ENCODE assay signal across 25 mouse cellular contexts in the genomic region with DNA sequence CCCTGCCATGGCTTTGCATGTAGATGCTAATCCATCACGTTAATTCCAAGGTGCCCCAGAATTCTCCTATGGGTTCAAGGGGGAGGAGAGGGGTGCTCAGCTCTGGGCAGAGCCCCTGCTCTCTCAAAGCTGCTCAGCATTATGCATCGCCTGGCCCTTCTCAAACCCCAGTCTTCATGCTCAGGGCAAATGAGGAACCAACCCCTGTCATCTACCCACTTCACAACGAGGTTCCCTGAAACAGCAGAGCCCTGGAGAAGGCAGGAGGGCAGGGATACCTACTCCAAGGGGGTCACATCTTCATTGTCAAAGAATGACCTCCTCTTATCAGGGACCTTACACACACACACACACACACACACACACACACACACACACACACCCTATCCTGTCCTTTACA. TPM values are rescaled to one million over a fixed set of nuclear protein-coding genes. Genes with fewer than 3 reads are reported as not detected.
DNase-seq lines count a peak whose midpoint lies in the region; ATAC-seq and TF ChIP-seq lines count a peak whose summit lies in the region.
"Had no signal": no experiment of that assay in that cellular context is flagged by ENCODE, and none has a peak within 500 bp of the region (broad histone marks: within the 10 kb centered on the region; RNA-seq: fewer than 3 reads in every experiment).

No protein-coding gene starts in this region.

- 0 out of 2 replicates have a peak, but pooled peaks have one; percentile 30 for ATAC-seq in intestine, embryonic 14.5 days (replicated peaks; ENCODE audit: low FRiP score, low TSS enrichment, low read depth)
- ATAC-seq in intestine, postnatal 0 days = no peak
- peak; percentile 45; the same call in 1 of the 2 replicates for ATAC-seq in monocyte, adult 5-6 weeks (replicated peaks; ENCODE audit: insufficient number of reproducible peaks, low FRiP score, low TSS enrichment, poor library complexity, severe bottlenecking)
- ATAC-seq in hindbrain, embryonic 11.5 days (ENCODE audit: low FRiP score) = no peak
- no peak for ATAC-seq in kidney, embryonic 15.5 days (replicated peaks; ENCODE audit: low FRiP score)
- ATAC-seq: activated CD4-positive, CD25-positive, alpha-beta regulatory T cell, adult 4 months; forebrain, postnatal 0 days; hindbrain, embryonic 16.5 days; Patski had no signal

- TF ChIP-seq CTCF in intestine, postnatal 0 days (IDR thresholded peaks at IDR 0.05; ENCODE audit: low read depth) = no peak
- no peak for TF ChIP-seq CTCF in testis, adult 2 months (IDR thresholded peaks at IDR 0.05; ENCODE audit: control insufficient read depth, insufficient read depth, insufficient replicate concordance, low read depth, low read length)

- H3K4me1 ChIP-seq in intestine, embryonic 14.5 days (replicated peaks; ENCODE audit: control insufficient read depth, insufficient read depth, low read length) = no peaks in the 10 kb centered on the region
- H3K4me1 ChIP-seq in intestine, postnatal 0 days (replicated peaks; ENCODE audit: control insufficient read depth, insufficient read depth, low read length) = no peaks in the 10 kb centered on the region
- H3K4me1 ChIP-seq in testis, adult 2 months (ENCODE audit: control insufficient read depth, insufficient read depth, low read length) = no peaks in the 10 kb centered on the region
- H3K4me1 ChIP-seq in hindbrain, embryonic 11.5 days (replicated peaks; ENCODE audit: control insufficient read depth, insufficient read depth, low read length) = no peaks in the 10 kb centered on the region
- peaks cover 4% of the 10 kb centered on the region for H3K4me1 ChIP-seq in kidney, embryonic 15.5 days
- H3K4me1 ChIP-seq: forebrain, embryonic 12.5 days had no signal

- WGBS in intestine, embryonic 14.5 days = 60% methylated on average over 3 of the region's 3 CpGs
- WGBS in intestine, postnatal 0 days = 64% methylated on average over 3 of the region's 3 CpGs
- 69% methylated on average over 3 of the region's 3 CpGs for WGBS in hindbrain, embryonic 11.5 days
- WGBS in kidney, embryonic 15.5 days = 68% methylated on average over 3 of the region's 3 CpGs

- TF ChIP-seq POLR2A in testis, adult 2 months (IDR thresholded peaks at IDR 0.05; ENCODE audit: control insufficient read depth, low read depth, low read length) = no peak

- H3K4me3 ChIP-seq in intestine, embryonic 14.5 days (ENCODE audit: low read depth, low read length) = no peak overlapping the region
- no peak overlapping the region for H3K4me3 ChIP-seq in intestine, postnatal 0 days (ENCODE audit: low read depth, low read length)
- peak overlapping the region; percentile 86 for H3K4me3 ChIP-seq in testis, adult 2 months (ENCODE audit: control insufficient read depth, low read depth, low read length)
- H3K4me3 ChIP-seq in hindbrain, embryonic 11.5 days (ENCODE audit: low read depth, low read length) = no peak overlapping the region
- no peak overlapping the region for H3K4me3 ChIP-seq in kidney, embryonic 15.5 days (replicated peaks)
- H3K4me3 ChIP-seq: embryonic facial prominence, embryonic 13.5 days; forebrain, embryonic 12.5 days; heart, adult 2 months; hindbrain, embryonic 12.5 days had no signal

- H3K9ac ChIP-seq in intestine, embryonic 14.5 days (ENCODE audit: low read length) = no peak overlapping the region
- no peak overlapping the region for H3K9ac ChIP-seq in intestine, postnatal 0 days (ENCODE audit: low read depth, low read length)
- H3K9ac ChIP-seq in hindbrain, embryonic 11.5 days (ENCODE audit: low read depth, low read length) = no peak overlapping the region
- H3K9ac ChIP-seq in kidney, embryonic 15.5 days = no peak overlapping the region
- H3K9ac ChIP-seq: embryonic facial prominence, embryonic 13.5 days; forebrain, embryonic 12.5 days; forebrain, postnatal 0 days; hindbrain, embryonic 12.5 days had no signal

- DNase-seq in intestine, embryonic 14.5 days (ENCODE audit: low spot score) = no peak
- no peak for DNase-seq in testis, postnatal 10 days (ENCODE audit: low spot score)
- DNase-seq in hindbrain, embryonic 11.5 days (ENCODE audit: low spot score) = no peak
- DNase-seq: cerebellum, adult 11-12 months; cerebellum, adult 9-10 months; cerebellum, postnatal 25 days; forebrain, postnatal 0 days had no signal

- H3K9me3 ChIP-seq in intestine, embryonic 14.5 days (ENCODE audit: control insufficient read depth, low read length) = no peaks in the 10 kb centered on the region
- no peaks in the 10 kb centered on the region for H3K9me3 ChIP-seq in intestine, postnatal 0 days (ENCODE audit: control insufficient read depth)
- no peaks in the 10 kb centered on the region for H3K9me3 ChIP-seq in hindbrain, embryonic 11.5 days (ENCODE audit: control insufficient read depth, low read length)
- no peaks in the 10 kb centered on the region for H3K9me3 ChIP-seq in kidney, embryonic 15.5 days (replicated peaks)
- H3K9me3 ChIP-seq: embryonic facial prominence, embryonic 13.5 days; forebrain, embryonic 12.5 days; hindbrain, embryonic 12.5 days had no signal

- peaks cover 8% of the 10 kb centered on the region; the same call in 1 of the 2 replicates for H3K36me3 ChIP-seq in intestine, embryonic 14.5 days (ENCODE audit: control insufficient read depth, insufficient read depth, low read length)
- H3K36me3 ChIP-seq in intestine, postnatal 0 days (ENCODE audit: control insufficient read depth, insufficient read depth) = no peaks in the 10 kb centered on the region
- no peaks in the 10 kb centered on the region for H3K36me3 ChIP-seq in testis, adult 2 months (ENCODE audit: control insufficient read depth, insufficient read depth, low read length)
- no peaks in the 10 kb centered on the region for H3K36me3 ChIP-seq in hindbrain, embryonic 11.5 days (ENCODE audit: control insufficient read depth, insufficient read depth, low read length)
- H3K36me3 ChIP-seq in kidney, embryonic 15.5 days = peaks cover 13% of the 10 kb centered on the region

- H3K4me2 ChIP-seq in intestine, embryonic 14.5 days (ENCODE audit: low read length) = no peak overlapping the region
- H3K4me2 ChIP-seq in intestine, postnatal 0 days (replicated peaks; ENCODE audit: low read depth) = no peak overlapping the region
- no peak overlapping the region for H3K4me2 ChIP-seq in hindbrain, embryonic 11.5 days (replicated peaks; ENCODE audit: low read depth, low read length)
- no peak overlapping the region for H3K4me2 ChIP-seq in kidney, embryonic 15.5 days
- H3K4me2 ChIP-seq: embryonic facial prominence, embryonic 13.5 days; forebrain, embryonic 12.5 days; heart, embryonic 11.5 days; hindbrain, embryonic 12.5 days had no signal

- H3K27me3 ChIP-seq in intestine, embryonic 14.5 days (replicated peaks; ENCODE audit: control insufficient read depth, insufficient read depth, low read length) = no peaks in the 10 kb centered on the region
- no peaks in the 10 kb centered on the region for H3K27me3 ChIP-seq in intestine, postnatal 0 days (replicated peaks; ENCODE audit: control insufficient read depth, insufficient read depth, low read length)
- no peaks in the 10 kb centered on the region for H3K27me3 ChIP-seq in testis, adult 2 months (ENCODE audit: control insufficient read depth, insufficient read depth, low read length)
- H3K27me3 ChIP-seq in hindbrain, embryonic 11.5 days (ENCODE audit: control insufficient read depth, insufficient read depth, low read length) = no peaks in the 10 kb centered on the region
- H3K27me3 ChIP-seq in kidney, embryonic 15.5 days = no peaks in the 10 kb centered on the region
- H3K27me3 ChIP-seq: CH12.LX; embryonic facial prominence, embryonic 13.5 days; forebrain, embryonic 12.5 days; hindbrain, embryonic 12.5 days; Patski had no signal

- no peak overlapping the region for H3K27ac ChIP-seq in intestine, embryonic 14.5 days (ENCODE audit: low read depth)
- no peak overlapping the region for H3K27ac ChIP-seq in intestine, postnatal 0 days (ENCODE audit: low read depth, low read length)
- peak overlapping the region; percentile 88 for H3K27ac ChIP-seq in testis, adult 2 months (ENCODE audit: control insufficient read depth, insufficient read depth, low read depth, low read length)
- H3K27ac ChIP-seq in hindbrain, embryonic 11.5 days (ENCODE audit: low read depth, low read length) = no peak overlapping the region
- H3K27ac ChIP-seq in kidney, embryonic 15.5 days = no peak overlapping the region
- H3K27ac ChIP-seq: embryonic facial prominence, embryonic 13.5 days; forebrain, embryonic 12.5 days; heart, adult 2 months; hindbrain, embryonic 12.5 days had no signal

RNA-seq across cellular contexts. Expression of a gene that starts 0.5 kb away (rescaled TPM):
- polyA plus RNA-seq in intestine, embryonic 14.5 days (2014; fragmentation: Nextera tagmentation; extraction: Ambion mirVana) = 0.31 TPM in 1 of 2 replicates, not detected in the other
- polyA plus RNA-seq in intestine, postnatal 0 days (2015; fragmentation: Nextera tagmentation; extraction: Ambion mirVana) = not detected in 2 replicates
- 745 and 752 TPM in 2 replicates for polyA plus RNA-seq in testis, adult 2 months (2012; rRNA removed)
- total RNA-seq in monocyte, adult 5-6 weeks (2017) = not detected in 3 replicates
- polyA plus RNA-seq in hindbrain, embryonic 11.5 days (2014; fragmentation: Nextera tagmentation; extraction: Ambion mirVana) = 0.42 TPM in 1 of 2 replicates, not detected in the other
- polyA plus RNA-seq in kidney, embryonic 15.5 days (2015; fragmentation: Nextera tagmentation; extraction: Ambion mirVana) = 0.27 TPM in 1 of 2 replicates, not detected in the other
- total RNA-seq: adrenal gland, adult 18-20 months; adrenal gland, postnatal 14 days; CH12.LX; forebrain, postnatal 0 days; gastrocnemius, postnatal 4 days; heart, adult 2 months; heart, postnatal 36 days had no signal
- polyA plus RNA-seq: embryonic facial prominence, embryonic 13.5 days; forebrain, embryonic 12.5 days; forebrain, postnatal 0 days; heart, embryonic 16.5 days; hindbrain, embryonic 12.5 days had no signal

RNA-seq across cellular contexts. Expression of a gene that starts 20.6 kb away (rescaled TPM):
- polyA plus RNA-seq in intestine, embryonic 14.5 days (2014; fragmentation: Nextera tagmentation; extraction: Ambion mirVana) = 903 and 985 TPM in 2 replicates
- 269 and 296 TPM in 2 replicates for polyA plus RNA-seq in intestine, postnatal 0 days (2015; fragmentation: Nextera tagmentation; extraction: Ambion mirVana)
- 592 and 736 TPM in 2 replicates for polyA plus RNA-seq in testis, adult 2 months (2012; rRNA removed)
- total RNA-seq in monocyte, adult 5-6 weeks (2017) = 735 to 877 TPM (median 802 TPM) in 3 replicates
- 1,493 and 1,600 TPM in 2 replicates for polyA plus RNA-seq in hindbrain, embryonic 11.5 days (2014; fragmentation: Nextera tagmentation; extraction: Ambion mirVana)
- 994 and 1,027 TPM in 2 replicates for polyA plus RNA-seq in kidney, embryonic 15.5 days (2015; fragmentation: Nextera tagmentation; extraction: Ambion mirVana)

RNA-seq across cellular contexts. Expression of a gene that starts 55.9 kb away (rescaled TPM):
- polyA plus RNA-seq in intestine, embryonic 14.5 days (2014; fragmentation: Nextera tagmentation; extraction: Ambion mirVana) = 23.7 and 24.1 TPM in 2 replicates
- polyA plus RNA-seq in intestine, postnatal 0 days (2015; fragmentation: Nextera tagmentation; extraction: Ambion mirVana) = 12.3 and 14.7 TPM in 2 replicates
- polyA plus RNA-seq in testis, adult 2 months (2012; rRNA removed) = 15.0 and 17.0 TPM in 2 replicates
- total RNA-seq in monocyte, adult 5-6 weeks (2017) = 42.6 to 73.3 TPM (median 57.7 TPM) in 3 replicates
- 22.8 and 25.6 TPM in 2 replicates for polyA plus RNA-seq in hindbrain, embryonic 11.5 days (2014; fragmentation: Nextera tagmentation; extraction: Ambion mirVana)
- 23.8 and 24.4 TPM in 2 replicates for polyA plus RNA-seq in kidney, embryonic 15.5 days (2015; fragmentation: Nextera tagmentation; extraction: Ambion mirVana)

Comparison
In these comparisons a context has a peak if more than half of its experiments do, and no peak if none do; other contexts are left out.
1. ATAC-seq: peak in intestine, embryonic 14.5 days (single experiment) and monocyte, adult 5-6 weeks (single experiment); none in intestine, postnatal 0 days (single experiment), hindbrain, embryonic 11.5 days (single experiment) and kidney, embryonic 15.5 days (single experiment).
2. RNA of a gene that starts 0.5 kb away (polyA plus RNA-seq): 745 to 752 TPM in testis, adult 2 months; 0.42 TPM in hindbrain, embryonic 11.5 days, 0.31 TPM in intestine, embryonic 14.5 days, 0.27 TPM in kidney, embryonic 15.5 days and not detected in intestine, postnatal 0 days; every median in the first group is over 100 times any median in the second.